Mouse (Mus musculus): ENCODE results near the gene Rbm14.
"Not testable (repeated sequence)": the region's sequence is repeated elsewhere in the genome, so short reads cannot be mapped to it uniquely, and the experiment has no call there.

Rbm14 gene

DNA sequence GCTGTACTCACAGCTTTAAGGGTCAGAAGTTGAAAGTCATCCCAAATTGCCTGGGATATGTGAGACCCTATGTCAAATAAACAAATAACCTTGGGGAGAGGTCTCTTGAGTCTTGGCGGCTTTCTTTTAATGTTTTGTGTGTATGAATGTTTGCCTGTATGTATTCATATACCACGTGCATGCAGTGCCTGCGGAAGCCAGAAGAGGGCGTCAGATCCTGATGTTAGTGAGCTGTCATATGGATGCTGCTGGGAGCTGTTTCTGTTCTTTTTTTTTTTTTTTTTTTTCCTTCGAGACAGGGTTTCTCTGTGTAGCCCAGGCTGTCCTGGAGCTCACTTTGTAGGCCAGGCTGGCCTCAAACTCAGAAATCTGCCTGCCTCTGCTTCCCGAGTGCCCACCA lies 1.6 kb upstream of the Rbm14 start:
- DNase-seq (ENCODE audit: low spot score in 2 of 2), result no peak

DNA sequence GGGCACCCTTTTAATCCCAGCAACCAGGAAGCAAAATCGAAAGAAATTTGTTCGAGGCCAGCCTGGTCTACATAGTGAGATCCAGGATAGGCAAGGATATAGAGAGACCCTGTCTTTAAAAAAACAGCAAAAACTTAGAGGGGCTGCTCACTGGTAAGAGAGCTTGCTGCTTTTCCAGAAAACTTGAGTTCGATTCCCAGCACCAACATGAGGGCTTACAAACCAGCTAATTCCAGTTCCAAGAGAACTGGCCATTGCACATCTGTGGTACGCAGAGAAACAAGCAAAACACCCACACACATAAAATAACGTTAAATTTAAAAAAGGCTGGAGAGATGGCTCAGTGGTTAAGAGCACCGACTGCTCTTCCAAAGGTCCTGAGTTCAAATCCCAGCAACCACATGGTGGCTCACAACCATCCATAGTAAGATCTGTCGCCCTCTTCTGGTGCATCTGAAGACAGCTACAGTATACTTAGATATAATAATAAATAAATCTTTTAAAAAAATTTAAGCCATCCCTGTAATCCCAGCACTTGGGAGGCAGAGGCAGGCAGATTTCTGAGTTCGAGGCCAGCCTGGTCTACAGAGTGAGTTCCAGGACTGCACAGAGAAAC lies 1.0 kb upstream of the Rbm14 start:
- DNase-seq (ENCODE audit: low spot score in 2 of 2), result not testable (repeated sequence)

DNA sequence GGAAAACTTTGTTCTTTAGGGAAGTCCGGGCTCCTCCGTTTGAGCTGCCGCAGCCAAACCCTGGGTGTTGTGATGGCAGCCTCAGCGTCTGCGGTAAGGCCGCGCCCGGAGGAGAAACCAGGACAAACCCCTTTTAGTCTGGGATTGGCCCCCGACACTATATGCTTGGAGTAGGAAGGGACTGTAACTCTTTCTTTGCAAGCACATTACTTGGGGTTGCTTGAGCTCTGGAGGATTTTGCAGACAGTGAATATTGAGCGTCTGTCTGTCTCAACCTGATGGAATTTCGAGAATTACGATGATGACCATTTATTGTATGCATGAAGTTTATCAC lies 442 bp upstream of the Rbm14 start:
- no peak for DNase-seq (ENCODE audit: low spot score in 2 of 2)

DNA sequence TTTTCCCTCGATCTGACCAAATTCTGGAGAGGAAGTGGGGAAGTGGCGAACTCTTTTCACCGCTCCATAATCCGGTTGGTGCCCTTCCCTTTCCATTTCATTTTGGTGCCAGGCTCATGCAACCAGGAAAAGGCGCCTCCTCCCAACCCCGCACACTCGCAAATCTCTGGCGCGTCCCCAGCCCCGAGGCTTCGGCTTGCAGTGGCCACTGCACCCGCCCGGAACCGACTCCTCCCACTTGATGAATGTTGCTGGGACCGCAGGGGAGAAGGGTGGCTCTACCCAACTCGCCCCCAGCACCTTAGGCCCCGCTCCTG lies 730 bp downstream of the Rbm14 start:
- DNase-seq (ENCODE audit: low spot score in 2 of 2), result no peak

DNA sequence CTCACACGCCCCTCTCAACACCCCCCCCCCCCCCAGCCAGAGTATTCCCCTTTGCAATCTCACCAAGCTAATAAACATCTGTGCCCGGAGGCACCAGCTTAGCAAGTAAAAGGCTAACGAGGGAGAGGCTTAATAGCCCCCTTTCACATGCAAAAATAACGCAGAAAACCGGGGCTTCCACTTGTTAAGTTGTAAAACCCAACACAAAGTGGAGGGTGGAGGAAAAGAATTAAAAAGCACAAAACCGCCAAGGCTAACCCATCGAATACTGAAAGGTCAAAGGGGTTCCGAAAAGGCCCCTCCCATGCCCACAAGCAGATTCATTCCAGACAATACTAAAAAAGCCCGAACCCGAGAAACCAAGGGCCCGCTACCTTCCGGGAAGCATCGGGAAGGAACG lies 1.1 kb downstream of the Rbm14 start:
- no peak for DNase-seq (ENCODE audit: low spot score in 2 of 2)

DNA sequence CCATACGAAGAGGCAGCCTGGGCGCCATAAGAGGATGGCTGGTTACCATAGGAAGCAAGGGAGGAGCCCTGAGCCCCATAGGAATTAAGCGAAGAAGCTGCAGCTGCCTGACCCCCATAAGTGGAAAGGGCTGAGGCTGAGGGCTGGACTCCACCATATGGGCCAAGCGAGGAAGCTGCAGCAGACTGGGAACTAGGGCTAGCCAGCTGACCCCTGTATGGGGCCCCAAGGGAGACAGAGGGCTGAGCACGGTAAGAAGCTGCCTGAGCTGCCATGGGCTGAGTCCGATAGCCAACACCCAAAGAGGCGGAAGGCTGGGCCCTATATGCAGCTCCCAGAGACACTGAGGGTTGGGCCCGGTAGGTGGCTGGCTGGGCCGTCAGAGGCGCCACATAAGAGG lies 8.2 kb downstream of the Rbm14 start:
- DNase-seq (ENCODE audit: low spot score in 2 of 2), result no peak

DNA sequence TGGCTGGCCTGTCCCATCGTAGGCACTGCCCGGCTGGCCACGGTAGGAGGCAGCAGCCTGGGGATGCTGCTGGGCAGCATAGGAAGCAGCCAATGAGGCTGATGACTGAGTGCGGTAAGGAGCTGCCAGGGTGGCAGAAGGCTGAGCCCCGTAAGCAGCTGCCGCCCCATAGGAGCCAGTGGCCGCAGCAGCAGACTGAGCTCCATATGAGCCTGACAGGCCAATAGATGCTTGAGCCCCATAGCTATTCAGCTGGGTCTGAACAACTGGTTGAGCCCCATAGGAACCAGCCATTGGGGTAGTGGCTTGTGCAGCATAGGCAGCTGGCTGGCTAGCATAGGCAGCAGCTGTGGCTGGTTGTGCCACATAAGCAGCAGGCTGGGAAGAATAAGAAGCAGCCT lies 8.7 kb downstream of the Rbm14 start:
- no peak for DNase-seq (ENCODE audit: low spot score in 2 of 2)

DNA sequence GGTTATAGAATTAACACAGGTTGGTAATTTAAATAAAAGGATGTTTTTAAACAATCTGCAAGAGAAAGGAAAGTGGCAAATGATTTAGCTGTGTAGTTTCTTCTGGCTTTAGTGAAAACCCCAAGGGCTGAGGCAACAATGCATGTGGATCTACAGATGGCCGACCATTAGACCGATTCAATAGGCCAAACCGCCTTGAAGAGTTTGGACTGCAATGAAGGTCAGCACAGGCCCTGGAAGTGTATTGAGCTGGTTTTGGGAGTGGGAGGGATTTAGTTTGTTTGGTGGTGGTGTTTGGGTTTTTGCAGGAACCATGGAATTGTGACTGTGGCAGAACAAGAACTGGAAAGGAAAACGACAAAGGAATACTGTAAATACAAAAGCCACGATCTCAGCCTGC lies 12.4 kb downstream of the Rbm14 start:
- no peak for DNase-seq (ENCODE audit: low spot score in 2 of 2)

DNA sequence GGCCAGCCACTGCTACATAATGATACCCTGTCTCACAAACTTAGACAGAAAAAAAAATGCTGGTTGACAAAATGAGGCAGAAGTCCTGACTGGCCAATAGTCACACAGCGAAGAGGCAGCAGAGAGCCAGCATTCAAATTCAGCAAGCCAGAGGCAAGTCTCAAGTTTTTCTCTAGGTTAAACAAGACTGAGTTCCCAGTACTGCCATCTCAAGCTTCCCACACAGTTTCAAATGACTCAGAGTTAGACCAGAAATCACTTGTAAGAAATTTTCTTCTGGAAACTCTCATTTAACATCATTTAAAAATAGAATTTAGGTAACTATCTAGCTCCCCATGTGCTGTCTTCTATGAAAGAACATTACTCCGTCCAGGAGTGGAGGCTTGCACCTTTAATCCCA lies 13.6 kb downstream of the Rbm14 start:
- no peak for DNase-seq (ENCODE audit: low spot score in 2 of 2)

DNA sequence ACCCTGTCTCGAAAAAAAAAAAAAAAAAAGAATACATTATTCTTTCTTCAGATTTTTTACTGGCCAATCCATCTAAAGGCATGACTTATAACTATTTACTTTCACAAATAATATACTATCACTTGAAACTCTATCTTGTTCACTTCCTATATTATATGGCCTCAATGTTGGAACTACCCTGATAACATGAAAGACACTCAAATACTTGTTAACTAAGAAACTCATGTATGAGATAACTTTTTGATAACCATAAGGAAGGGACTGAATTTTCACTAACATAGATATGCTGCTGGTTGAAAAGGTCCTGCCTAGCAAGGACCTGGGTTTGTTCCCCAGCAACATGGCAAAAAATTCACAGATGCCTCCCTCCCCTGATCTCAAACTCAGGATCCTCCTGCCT lies 15.5 kb downstream of the Rbm14 start:
- DNase-seq (ENCODE audit: low spot score in 2 of 2), result no peak

DNA sequence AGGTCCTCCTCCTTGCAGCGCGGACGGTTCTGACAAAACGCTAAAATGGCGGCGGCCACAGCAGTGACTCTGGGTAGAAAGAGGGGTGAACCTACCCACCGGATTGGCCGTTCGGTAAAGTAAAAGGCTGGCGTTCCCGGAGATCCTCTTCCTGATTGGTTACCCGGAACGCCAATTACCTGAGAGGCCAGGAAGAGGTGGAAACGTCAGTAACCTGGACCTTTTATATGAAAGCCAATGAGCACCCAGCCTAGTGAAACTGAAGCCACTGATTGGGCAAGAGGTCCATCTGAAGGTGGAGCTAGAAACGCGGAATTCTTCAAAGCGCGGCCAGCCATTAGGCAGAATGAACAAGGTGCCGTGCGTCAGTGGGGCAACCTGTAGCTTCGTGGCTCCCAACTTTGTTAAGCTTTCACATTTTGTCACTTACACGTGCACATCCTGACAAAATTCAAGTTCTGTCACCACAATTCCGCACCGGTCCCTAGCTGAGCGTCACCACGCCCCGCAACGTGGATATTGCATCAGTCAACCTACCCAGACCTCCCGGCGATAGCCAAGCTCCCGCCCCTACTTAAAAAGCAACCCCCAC lies 17.5 kb downstream of the Rbm14 start, which contains the start of gene Rbm4:
Gene Rbm4 (minus strand): TSS at position 71 of the 592 bp plus-strand sequence.
- peak; percentile 97 to 99 for DNase-seq (ENCODE audit: low spot score in 2 of 2)

DNA sequence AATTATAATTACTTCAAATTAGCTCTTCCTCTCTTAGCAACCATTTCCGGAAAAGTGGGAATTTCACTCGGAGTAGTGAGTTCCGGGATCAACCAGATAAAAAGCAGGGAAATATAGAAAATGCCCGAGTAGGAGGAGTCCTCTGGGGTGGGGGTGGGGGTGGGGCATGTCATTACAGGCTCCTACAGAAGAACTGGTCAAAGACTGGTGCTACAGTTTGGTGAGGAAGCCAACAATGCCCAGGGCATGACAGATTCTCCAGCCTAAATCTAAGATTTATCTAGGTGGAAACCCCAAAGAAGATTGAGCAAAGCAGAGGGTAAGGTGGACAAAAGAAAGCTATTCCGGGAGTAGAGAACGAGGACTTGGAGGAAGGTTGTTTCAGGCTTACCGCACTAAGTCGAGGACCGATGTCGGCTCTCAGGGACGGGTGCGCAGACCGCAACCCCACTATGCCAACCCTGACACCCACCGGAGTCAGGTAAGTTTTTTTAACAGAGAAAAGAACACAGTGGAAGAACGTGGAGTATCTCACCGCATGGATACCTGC lies 18.1 kb downstream of the Rbm14 start:
- no peak for DNase-seq (ENCODE audit: low spot score in 2 of 2)

DNA sequence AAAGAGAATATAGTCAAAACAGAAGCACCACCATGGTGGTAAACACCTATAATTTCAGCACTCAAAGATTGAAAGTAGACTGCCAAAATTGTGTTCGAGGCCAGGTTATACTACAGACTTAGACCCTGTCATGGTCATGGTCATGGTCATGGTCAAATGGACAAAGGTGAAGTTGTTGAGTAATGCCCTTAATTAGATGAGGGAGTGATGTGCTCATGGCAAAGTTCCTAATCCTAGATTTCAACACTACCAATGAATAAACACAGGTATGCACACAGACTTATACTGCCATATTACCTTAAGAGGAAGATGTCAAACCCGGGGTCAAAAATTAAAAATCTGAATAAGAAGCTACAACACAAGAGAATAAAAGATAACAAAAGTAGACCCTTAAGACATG lies 25.1 kb downstream of the Rbm14 start:
- no peak for DNase-seq (ENCODE audit: low spot score in 2 of 2)

DNA sequence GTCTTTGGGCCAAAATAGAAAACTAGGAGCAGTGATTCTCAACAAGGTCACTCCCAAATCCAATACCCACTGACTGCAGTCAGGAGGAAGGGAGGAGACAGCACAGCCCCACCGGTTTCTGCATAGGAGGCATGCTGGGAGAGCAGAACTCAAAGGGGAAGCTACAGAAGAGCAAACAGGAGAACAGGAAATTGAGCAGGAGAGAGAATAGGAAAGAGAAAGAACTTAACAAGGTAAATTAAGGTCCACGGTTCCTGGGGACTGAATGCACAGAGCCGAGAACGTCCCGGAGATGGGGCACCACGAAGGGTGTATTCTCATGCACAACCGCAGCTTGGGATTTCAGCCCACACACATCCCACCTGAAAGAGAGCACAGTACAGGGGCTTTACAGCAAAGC lies 26.2 kb downstream of the Rbm14 start:
- no peak for DNase-seq (ENCODE audit: low spot score in 2 of 2)

DNA sequence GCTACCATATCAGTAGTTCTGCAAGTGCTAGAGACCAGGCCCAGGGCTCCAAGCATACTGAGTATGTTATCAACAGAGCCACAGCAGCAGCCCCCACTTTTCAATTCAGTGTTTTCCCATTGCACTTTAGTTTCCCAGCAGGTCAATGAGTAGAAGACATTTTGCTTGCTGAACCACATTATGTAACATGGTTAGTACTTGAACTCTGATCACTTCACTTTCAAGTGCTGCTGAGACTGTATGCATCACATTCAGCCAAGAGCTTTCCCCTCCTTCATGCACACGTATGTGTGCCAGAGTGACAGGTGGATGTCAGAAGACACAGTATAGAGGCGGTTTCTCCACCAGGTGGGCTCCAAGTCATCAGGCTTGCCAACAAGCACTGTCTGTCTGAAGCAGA lies 28.5 kb downstream of the Rbm14 start:
- no peak for DNase-seq (ENCODE audit: low spot score in 2 of 2)

DNA sequence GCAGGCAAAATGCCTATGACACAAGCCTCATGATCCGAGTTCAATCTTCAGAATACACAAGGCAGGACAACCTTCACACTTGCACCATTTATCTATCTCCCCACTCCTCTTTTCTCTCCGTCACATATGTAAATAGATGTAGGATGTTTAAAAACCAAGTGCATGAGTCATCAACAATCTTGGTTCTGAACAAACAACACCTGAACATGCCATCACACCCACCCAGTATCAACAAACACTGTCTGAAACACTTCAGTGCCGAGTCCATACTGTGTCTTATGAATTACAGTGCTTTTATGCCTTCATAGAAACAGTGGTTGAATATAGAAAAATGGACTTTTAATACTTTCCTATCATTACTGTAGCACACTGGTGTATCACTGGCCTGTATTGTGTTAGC lies 38.6 kb downstream of the Rbm14 start:
- DNase-seq (ENCODE audit: low spot score in 2 of 2), result no peak

DNA sequence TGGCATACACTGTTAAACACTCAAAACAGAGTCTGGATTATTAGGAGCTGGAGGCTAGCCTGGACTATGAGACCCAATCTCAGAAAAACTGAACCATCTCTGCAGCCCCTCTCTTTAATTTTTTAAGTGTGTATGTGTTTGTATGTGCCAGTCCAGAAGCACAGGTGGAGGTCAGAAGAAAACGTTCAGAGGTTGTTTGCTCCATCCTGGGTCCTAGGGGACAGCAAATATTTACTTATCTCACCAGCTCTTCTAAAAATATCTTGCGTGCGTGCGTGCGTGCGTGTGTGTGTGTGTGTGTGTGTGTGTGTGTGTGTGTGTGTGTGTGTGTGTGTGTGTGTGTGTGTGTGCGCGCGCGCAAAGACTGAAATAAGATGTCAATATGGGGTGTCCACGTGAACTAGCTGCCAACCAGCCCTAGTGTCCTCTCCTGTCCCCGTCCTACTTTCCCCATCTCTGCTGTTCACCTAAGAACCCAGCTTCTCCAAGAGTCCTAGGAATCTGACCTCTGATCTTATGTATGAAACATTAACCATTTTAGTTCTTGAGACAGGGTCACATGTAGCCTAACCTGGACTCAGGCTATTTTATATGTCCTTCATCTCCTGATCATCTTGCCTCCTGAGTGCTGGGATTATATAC lies 43.8 kb downstream of the Rbm14 start:
- no peak for DNase-seq (ENCODE audit: low spot score in 2 of 2)

DNA sequence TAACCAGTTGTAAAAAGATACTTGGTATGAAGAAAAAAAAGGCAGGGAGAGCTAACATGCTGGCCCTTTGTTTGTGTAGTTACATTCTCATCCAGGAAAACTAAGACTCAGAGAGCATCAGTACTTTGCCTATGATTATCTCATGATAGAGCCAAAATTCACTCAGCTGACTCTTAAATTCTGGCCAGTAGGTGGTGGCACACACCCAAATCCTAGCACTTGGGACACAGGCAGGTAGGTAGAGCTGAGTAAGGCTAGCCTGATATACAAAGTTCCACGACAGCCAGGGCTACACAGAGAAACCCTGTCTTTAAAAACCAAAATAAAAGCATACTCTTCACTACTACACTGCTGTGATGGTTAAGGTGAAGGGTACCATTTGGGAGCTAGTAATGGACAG lies 48.6 kb downstream of the Rbm14 start:
- DNase-seq (ENCODE audit: low spot score in 2 of 2), result no peak

DNA sequence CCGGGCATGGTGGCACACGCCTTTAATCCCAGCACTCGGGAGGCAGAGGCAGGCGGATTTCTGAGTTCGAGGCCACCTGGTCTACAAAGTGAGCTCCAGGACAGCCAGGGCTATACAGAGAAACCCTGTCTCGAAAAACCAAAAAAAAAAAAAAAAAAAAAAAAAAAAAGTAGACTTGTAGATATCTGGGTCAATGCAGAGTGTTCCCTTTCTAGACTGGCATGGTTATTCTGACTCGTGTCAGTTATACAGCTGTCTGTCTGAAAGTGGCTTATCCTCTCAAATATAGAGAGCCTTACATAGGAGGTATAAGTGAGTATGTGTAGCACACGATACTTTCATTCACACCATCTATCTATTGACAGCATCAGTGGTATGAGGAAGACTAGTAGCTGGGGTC lies 50.9 kb downstream of the Rbm14 start:
- DNase-seq (ENCODE audit: low spot score in 2 of 2), result not testable (repeated sequence)

DNA sequence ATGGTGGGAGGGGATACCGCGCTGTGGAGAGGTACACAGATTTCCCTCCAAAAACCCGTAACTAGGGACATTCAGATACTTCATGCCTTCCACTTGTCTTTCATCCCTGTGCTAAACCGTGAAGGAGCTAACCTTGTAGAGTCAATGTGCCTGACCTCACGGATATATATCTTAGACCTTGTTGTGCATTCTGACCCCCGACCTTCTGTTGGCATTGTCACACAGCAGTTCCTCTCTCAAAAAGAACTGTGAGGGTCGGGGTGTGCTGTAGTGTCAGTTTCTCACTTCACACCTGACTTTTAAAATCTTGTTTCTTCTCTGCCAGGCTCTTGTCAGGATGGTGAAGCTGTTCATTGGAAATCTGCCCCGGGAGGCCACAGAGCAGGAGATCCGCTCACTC lies 54.5 kb downstream of the Rbm14 start:
- no peak for DNase-seq (ENCODE audit: low spot score in 2 of 2)

DNA sequence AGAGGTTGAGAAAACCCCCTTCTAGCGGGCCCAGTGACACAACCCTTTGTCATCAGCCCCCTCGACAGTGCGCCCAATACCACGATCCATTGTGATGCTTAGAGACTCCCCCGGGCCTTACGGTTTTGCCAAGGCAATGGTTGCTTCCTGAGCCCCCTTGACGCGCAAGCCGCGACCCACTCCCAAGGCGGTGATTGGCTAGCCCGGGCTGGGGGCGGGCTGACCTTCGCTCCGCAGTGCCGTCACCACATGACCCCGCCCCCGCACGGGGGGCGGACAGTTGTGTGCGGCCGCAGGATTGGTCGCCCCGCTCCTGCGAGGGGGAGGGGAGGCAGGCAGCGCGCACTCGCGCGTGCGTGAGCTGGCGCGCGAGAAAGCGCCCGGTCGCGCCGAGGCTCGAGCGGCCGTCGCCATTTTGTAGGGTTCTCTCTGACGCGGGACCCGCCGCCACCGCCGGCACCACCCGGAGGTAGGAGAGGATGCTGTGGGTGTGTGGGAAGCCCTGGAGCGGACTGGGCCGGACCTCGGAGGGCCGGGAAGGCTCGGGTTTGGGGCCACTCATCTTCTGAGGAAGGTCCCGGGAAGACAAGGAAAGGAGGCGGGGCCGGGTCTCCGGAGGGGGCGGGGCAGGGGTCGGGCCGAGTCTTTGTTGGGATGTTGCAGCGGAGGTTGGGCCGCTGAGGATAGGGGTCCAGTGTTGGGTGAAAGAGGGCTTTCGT lies 55.1 kb downstream of the Rbm14 start, which contains the start of gene Rbm4b:
Gene Rbm4b (plus strand): TSS at position 305 of the 719 bp plus-strand sequence.
- DNase-seq (ENCODE audit: low spot score in 2 of 2), result peak; percentile 95 to 96

DNA sequence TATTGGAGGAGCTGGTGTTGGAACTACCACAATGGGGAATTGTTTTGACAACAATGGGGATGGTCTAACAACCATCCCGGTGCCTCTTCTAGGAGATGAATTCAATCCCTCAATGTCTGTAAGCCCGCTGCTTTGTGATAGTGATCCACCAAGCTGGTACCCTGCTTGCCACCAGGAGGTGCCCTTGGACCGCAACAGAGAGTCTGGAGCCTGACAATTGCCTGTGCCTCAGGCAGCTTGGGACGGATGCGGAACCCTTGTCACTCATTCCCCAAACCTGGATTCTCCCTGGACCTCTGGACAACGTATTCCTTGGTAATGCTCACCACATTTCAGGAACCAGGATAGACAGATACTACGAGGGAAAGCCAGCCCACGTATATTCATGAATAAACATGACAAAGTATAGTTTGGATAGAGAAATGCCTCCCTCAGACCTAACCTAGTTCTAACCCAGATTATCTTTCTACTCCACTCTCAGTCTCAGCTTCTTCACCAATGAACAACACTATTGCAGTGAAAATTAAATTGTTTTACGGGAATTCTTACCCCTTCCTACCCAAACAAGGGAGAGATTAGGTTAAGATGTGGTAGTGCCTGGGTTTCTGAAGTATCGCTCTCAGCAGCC lies 55.8 kb downstream of the Rbm14 start:
- peak; percentile 82 to 87 for DNase-seq (ENCODE audit: low spot score in 2 of 2)

All from right cerebral cortex, postnatal 36 days (tissue).